ENCODE assay signal across 11 mouse cellular contexts in genomic region chr9:110731859-110732258, GRCm38 (mm10). TPM values are rescaled to one million over a fixed set of nuclear protein-coding genes. Genes with fewer than 3 reads are reported as not detected.
A peak's percentile ranks its signal among the peaks of the same experiment; 100 is the strongest.
DNase-seq lines count a peak whose midpoint lies in the region; ATAC-seq lines count a peak whose summit lies in the region.
"Had no signal": no experiment of that assay in that cellular context is flagged by ENCODE, and none has a peak within 500 bp of the region (broad histone marks: within the 10 kb centered on the region; RNA-seq: fewer than 3 reads in every experiment).

No protein-coding gene starts in this region.

- 0 out of 2 replicates have a peak overlapping the region, but pooled peaks have one; percentile 2 for H3K9ac ChIP-seq in heart, embryonic 11.5 days (ENCODE audit: low read depth, low read length)
- H3K9ac ChIP-seq in embryonic facial prominence, embryonic 11.5 days (replicated peaks; ENCODE audit: low read length), result no peak overlapping the region
- no peak overlapping the region for H3K9ac ChIP-seq in limb, embryonic 12.5 days (replicated peaks)

- H3K9me3 ChIP-seq in heart, embryonic 11.5 days (replicated peaks; ENCODE audit: control insufficient read depth, low read length), result no peaks in the 10 kb centered on the region
- no peaks in the 10 kb centered on the region for H3K9me3 ChIP-seq in embryonic facial prominence, embryonic 11.5 days (replicated peaks; ENCODE audit: control insufficient read depth, low read length)
- H3K9me3 ChIP-seq in limb, embryonic 12.5 days, result no peaks in the 10 kb centered on the region
- H3K9me3 ChIP-seq: lung, embryonic 15.5 days had no signal

- 52% methylated on average over 4 of the region's 4 CpGs for WGBS in heart, embryonic 11.5 days (ENCODE audit: insufficient replicate concordance)
- WGBS in embryonic facial prominence, embryonic 11.5 days, result 64% methylated on average over 4 of the region's 4 CpGs
- 47% methylated on average over 4 of the region's 4 CpGs for WGBS in limb, embryonic 12.5 days

- peak overlapping the region; percentile 90 for H3K4me2 ChIP-seq in heart, embryonic 11.5 days
- H3K4me2 ChIP-seq in embryonic facial prominence, embryonic 11.5 days (ENCODE audit: low read depth, low read length), result no peak overlapping the region; the same call in 1 of the 2 replicates
- peak overlapping the region; percentile 69 for H3K4me2 ChIP-seq in limb, embryonic 12.5 days

- peak overlapping the region; percentile 45; the same call in 1 of the 2 replicates for H3K4me3 ChIP-seq in heart, embryonic 11.5 days (ENCODE audit: low read depth, low read length)
- no peak overlapping the region for H3K4me3 ChIP-seq in embryonic facial prominence, embryonic 11.5 days (ENCODE audit: low read depth, low read length)
- peak overlapping the region; percentile 37; the same call in 1 of the 2 replicates for H3K4me3 ChIP-seq in limb, embryonic 12.5 days (replicated peaks)

- H3K27me3 ChIP-seq in heart, embryonic 11.5 days (ENCODE audit: control insufficient read depth, insufficient read depth, low read length), result peaks cover 13% of the 10 kb centered on the region
- H3K27me3 ChIP-seq in embryonic facial prominence, embryonic 11.5 days (ENCODE audit: control insufficient read depth, insufficient read depth, low read length), result peaks cover 7% of the 10 kb centered on the region; the same call in 1 of the 2 replicates
- H3K27me3 ChIP-seq in limb, embryonic 12.5 days, result peaks cover 72% of the 10 kb centered on the region

- peak overlapping the region; percentile 15; the same call in 1 of the 2 replicates for H3K27ac ChIP-seq in heart, embryonic 11.5 days (ENCODE audit: low read depth, low read length)
- H3K27ac ChIP-seq in embryonic facial prominence, embryonic 11.5 days (replicated peaks; ENCODE audit: low read depth, low read length), result no peak overlapping the region
- H3K27ac ChIP-seq in limb, embryonic 12.5 days, result no peak overlapping the region
- H3K27ac ChIP-seq: left cerebral cortex, adult 2 months had no signal

- 0 out of 2 replicates have a peak, but pooled peaks cover 2% of the 10 kb centered on the region for H3K36me3 ChIP-seq in heart, embryonic 11.5 days (ENCODE audit: control insufficient read depth, insufficient read depth, low read length)
- no peaks in the 10 kb centered on the region for H3K36me3 ChIP-seq in embryonic facial prominence, embryonic 11.5 days (replicated peaks; ENCODE audit: control insufficient read depth, insufficient read depth, low read depth, low read length)
- peaks cover 37% of the 10 kb centered on the region for H3K36me3 ChIP-seq in limb, embryonic 12.5 days

- peaks cover 40% of the 10 kb centered on the region for H3K4me1 ChIP-seq in heart, embryonic 11.5 days (ENCODE audit: control insufficient read depth, insufficient read depth, low read length)
- peaks cover 14% of the 10 kb centered on the region for H3K4me1 ChIP-seq in embryonic facial prominence, embryonic 11.5 days (ENCODE audit: control insufficient read depth, insufficient read depth, low read length)
- peaks cover 59% of the 10 kb centered on the region for H3K4me1 ChIP-seq in limb, embryonic 12.5 days (replicated peaks)

- intact Hi-C loops in heart, postnatal 10 days (cut with DNase I), result loop anchor here (5.0 kb wide), 1 partner anchor 140 kb away; no protein-coding TSS in a partner anchor

- no peak for ATAC-seq in heart, embryonic 11.5 days (replicated peaks; ENCODE audit: insufficient number of reproducible peaks, low FRiP score, low TSS enrichment)
- ATAC-seq in embryonic facial prominence, embryonic 11.5 days (replicated peaks; ENCODE audit: insufficient number of reproducible peaks, low FRiP score, low TSS enrichment, low read depth), result peak; percentile 22
- no peak for ATAC-seq in limb, embryonic 12.5 days (ENCODE audit: insufficient number of reproducible peaks, insufficient read depth, low FRiP score, low TSS enrichment, low read depth)

- DNase-seq in heart, postnatal 10 days, result no peak
- DNase-seq in kidney, postnatal 10 days, result peak; percentile 33
- DNase-seq in kidney, postnatal 14 days, result no peak
- DNase-seq in embryonic facial prominence, embryonic 11.5 days (ENCODE audit: low spot score), result no peak
- no peak for DNase-seq in thymus, postnatal 25 days

RNA-seq across cellular contexts. Expression of gene Myl3, which starts 9.8 kb away (rescaled TPM):
- 3,236 and 3,494 TPM in 2 replicates for polyA plus RNA-seq in heart, embryonic 11.5 days (2014; fragmentation: Nextera tagmentation; extraction: Ambion mirVana)
- over 10,000 TPM; 11,120 to 11,825 TPM for total RNA-seq in heart, postnatal 10 days (2021)
- polyA plus RNA-seq in embryonic facial prominence, embryonic 11.5 days (2014; fragmentation: Nextera tagmentation; extraction: Ambion mirVana), result 2.8 and 14.9 TPM in 2 replicates
- polyA plus RNA-seq in limb, embryonic 12.5 days (2016; fragmentation: Nextera tagmentation; extraction: Ambion mirVana), result 1.6 and 2.6 TPM in 2 replicates
- total RNA-seq: adrenal gland, postnatal 25 days; left cerebral cortex, adult 2 months had no signal
- polyA plus RNA-seq: CD4-positive, CD25-positive, alpha-beta regulatory T cell, adult 4 months had no signal

RNA-seq across cellular contexts. Expression of gene Pth1r, which starts 15.1 kb away (rescaled TPM):
- polyA plus RNA-seq in heart, embryonic 11.5 days (2014; fragmentation: Nextera tagmentation; extraction: Ambion mirVana), result 24.3 and 27.8 TPM in 2 replicates
- total RNA-seq in heart, postnatal 10 days (2021), result 10 to 100 TPM; 11.5 to 13.4 TPM
- 37.8 and 39.8 TPM in 2 replicates for polyA plus RNA-seq in embryonic facial prominence, embryonic 11.5 days (2014; fragmentation: Nextera tagmentation; extraction: Ambion mirVana)
- polyA plus RNA-seq in limb, embryonic 12.5 days (2016; fragmentation: Nextera tagmentation; extraction: Ambion mirVana), result 76.6 and 81.8 TPM in 2 replicates
- polyA plus RNA-seq: CD4-positive, CD25-positive, alpha-beta regulatory T cell, adult 4 months had no signal

Comparison
In these comparisons a context has a peak if more than half of its experiments do, and no peak if none do; other contexts are left out.
1. RNA of gene Myl3, which starts 9.8 kb away (polyA plus RNA-seq): 3,236 to 3,494 TPM in heart, embryonic 11.5 days; 2.8 to 14.9 TPM in embryonic facial prominence, embryonic 11.5 days and 1.6 to 2.6 TPM in limb, embryonic 12.5 days; every median in the first group is over 100 times any median in the second.